Mouse (Mus musculus): ENCODE data around the gene Dnm1. TPM values are rescaled to one million over a fixed set of nuclear protein-coding genes. Genes with fewer than 3 reads are reported as not detected.

The Dnm1 gene
- polyA plus RNA-seq, 1 experiment from 2014 or later = 0.52 TPM

DNA sequence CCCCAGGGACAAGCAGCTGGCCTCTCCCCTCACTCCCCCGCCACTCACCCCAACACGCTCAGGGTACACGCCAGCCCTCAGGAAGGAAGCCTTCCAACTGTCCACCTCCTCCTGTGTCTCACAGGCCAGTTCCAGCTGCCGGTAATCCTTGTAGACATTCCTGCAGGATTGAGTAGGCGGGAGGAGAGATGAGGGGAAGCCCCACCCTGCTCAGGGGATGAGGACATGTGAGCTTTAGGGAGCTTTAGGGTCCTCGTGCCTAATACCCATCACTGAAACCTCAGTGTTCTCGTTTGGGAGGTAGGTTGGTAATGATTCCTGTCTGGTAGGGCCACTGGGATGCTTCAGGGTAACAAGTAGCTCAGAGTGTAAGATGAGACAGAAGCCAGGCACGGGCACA lies 37.4 kb downstream of the Dnm1 start:
- ATAC-seq (ENCODE audit: low read depth) = no peak
- H3K27ac ChIP-seq (ENCODE audit: low read length) = no peak overlapping the region
- WGBS (ENCODE audit: insufficient replicate concordance) = 42% methylated on average over 8 of the region's 8 CpGs
- no peak overlapping the region for H3K4me2 ChIP-seq (ENCODE audit: low read depth, low read length)
- peaks cover 13% of the 10 kb centered on the region for H3K4me1 ChIP-seq (ENCODE audit: control insufficient read depth, low read depth, low read length)
- no peak overlapping the region for H3K9ac ChIP-seq (ENCODE audit: low read depth, low read length)
- no peaks in the 10 kb centered on the region for H3K36me3 ChIP-seq (ENCODE audit: control insufficient read depth, insufficient read depth)
- peaks cover 55% of the 10 kb centered on the region for H3K27me3 ChIP-seq (ENCODE audit: control insufficient read depth, insufficient read depth, low read depth, low read length)
- no peak overlapping the region for H3K4me3 ChIP-seq (ENCODE audit: low read depth, low read length)
- no peaks in the 10 kb centered on the region for H3K9me3 ChIP-seq (replicated peaks; ENCODE audit: control insufficient read depth, low read length)

DNA sequence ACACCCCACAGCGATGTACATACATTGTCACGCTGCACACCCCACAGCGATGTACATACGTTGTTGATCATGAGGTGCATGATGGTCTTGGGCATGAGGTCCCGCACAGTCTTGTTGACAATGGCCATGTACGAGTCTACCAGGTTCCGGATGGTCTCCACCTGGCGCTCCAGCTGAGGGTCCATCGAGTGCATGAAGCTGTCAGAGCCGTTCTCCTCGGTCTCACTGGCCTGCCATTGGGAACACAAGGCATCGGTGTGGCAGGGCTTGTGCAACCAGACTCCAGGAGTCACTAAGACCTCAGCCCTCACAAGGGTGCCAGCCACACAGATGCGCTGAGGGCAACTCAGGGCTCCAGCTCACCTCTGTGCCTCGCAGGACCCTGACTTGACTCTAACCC lies 38.3 kb downstream of the Dnm1 start:
- Histone ChIP-seq H3K27ac (ENCODE audit: low read length) (no peak overlapping the region), H3K9ac (ENCODE audit: low read depth, low read length) (no peak overlapping the region), H3K36me3 (ENCODE audit: control insufficient read depth, insufficient read depth) (no peaks in the 10 kb centered on the region), H3K27me3 (ENCODE audit: control insufficient read depth, insufficient read depth, low read depth, low read length) (peaks cover 55% of the 10 kb centered on the region), H3K9me3 (replicated peaks; ENCODE audit: control insufficient read depth, low read length) (no peaks in the 10 kb centered on the region), H3K4me2 (ENCODE audit: low read depth, low read length) (no peak overlapping the region), H3K4me3 (ENCODE audit: low read depth, low read length) (no peak overlapping the region), H3K4me1 (ENCODE audit: control insufficient read depth, low read depth, low read length) (peaks cover 13% of the 10 kb centered on the region)
- whole genome bisulfite sequencing (ENCODE audit: insufficient replicate concordance) = 82% methylated on average over 14 of the region's 14 CpGs
- no peak for ATAC-seq (ENCODE audit: low read depth)

DNA sequence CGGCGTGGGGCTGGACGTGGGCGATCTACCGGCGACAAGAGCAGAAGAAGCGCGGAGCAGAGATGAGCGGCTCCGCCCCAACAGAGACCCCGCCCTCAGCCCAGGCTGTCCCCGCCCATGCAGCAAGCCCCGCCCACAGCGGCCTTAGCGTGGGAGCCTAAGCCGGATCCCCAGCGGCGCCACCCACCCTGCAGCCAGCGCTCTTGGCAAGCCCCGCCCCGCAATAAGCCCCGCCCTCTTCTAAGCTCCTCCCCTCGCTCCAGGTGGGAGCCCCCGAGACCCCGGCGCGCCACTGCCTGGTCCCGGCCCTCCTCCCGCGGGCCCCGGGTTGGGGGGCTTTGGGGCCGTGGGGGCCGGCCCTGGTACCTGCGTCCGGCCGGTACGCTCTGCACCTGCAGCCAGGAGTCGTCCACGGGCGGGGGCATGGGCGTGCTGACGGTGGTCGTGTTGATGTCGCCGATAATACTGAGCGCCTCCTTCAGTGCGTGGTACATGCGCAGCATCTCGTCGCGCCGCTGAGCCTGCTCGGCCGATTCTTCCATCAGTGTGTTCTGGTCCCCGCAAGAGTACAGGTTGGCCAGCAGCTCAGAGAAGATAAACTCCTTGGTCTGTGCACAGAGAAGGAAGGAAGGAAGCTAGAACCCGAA lies 40.7 kb downstream of the Dnm1 start:
- WGBS (ENCODE audit: insufficient replicate concordance) = 1% methylated on average over 56 of the region's 56 CpGs
- Histone ChIP-seq H3K36me3 (ENCODE audit: control insufficient read depth, insufficient read depth) (no peaks in the 10 kb centered on the region; the same call in 1 of the 2 replicates), H3K27ac (ENCODE audit: low read length) (no peak overlapping the region), H3K4me1 (ENCODE audit: control insufficient read depth, low read depth, low read length) (peaks cover 13% of the 10 kb centered on the region), H3K27me3 (ENCODE audit: control insufficient read depth, insufficient read depth, low read depth, low read length) (peaks cover 39% of the 10 kb centered on the region), H3K9me3 (replicated peaks; ENCODE audit: control insufficient read depth, low read length) (no peaks in the 10 kb centered on the region), H3K4me2 (ENCODE audit: low read depth, low read length) (peak overlapping the region; percentile 95), H3K4me3 (ENCODE audit: low read depth, low read length) (peak overlapping the region; percentile 60), H3K9ac (ENCODE audit: low read depth, low read length) (peak overlapping the region; percentile 49)
- ATAC-seq (ENCODE audit: low read depth) = peak; percentile 86

DNA sequence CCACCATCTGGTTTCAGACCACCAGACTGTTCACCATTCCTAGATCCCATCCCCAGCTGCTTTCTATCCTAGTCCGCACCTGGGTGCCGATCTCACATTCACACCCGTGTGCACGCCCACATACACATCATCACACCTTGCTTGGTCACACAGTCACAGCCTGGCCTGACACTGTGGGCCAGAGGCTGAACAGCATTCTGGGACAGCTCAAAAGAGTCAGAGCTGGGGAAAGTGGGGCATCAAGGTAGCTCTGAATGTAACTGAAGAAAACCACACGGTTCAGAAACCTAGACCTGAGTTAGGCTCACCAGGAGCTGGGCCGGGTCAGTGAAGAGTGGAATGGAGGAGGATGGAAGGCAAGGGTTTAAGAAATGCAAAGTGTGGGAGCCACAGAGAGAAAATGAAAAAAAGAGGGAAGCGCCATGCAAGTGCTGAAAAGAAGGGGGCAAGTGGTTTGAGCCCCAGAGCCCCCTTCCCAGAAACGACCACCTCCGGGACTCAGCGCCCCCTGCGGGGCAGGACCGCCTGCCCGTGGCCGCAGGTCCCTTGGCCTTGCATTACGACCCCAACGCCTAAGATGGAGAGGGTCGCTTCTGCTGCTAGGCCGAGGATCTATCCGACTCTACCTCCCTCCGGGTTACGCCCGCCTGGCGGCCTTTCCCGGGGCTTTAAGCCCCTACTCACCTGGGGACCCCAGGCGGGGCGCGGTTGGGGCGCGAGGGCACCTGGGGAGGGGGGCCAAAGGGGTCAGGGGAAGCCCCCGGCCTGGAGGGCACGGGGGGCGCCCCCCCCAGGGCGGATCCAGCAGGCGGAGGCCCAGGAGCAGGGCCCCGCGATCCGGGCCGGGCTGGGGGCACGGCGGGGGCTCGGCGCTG lies 41.5 kb downstream of the Dnm1 start:
- 10% methylated on average over 39 of the region's 42 CpGs for WGBS (ENCODE audit: insufficient replicate concordance)

DNA sequence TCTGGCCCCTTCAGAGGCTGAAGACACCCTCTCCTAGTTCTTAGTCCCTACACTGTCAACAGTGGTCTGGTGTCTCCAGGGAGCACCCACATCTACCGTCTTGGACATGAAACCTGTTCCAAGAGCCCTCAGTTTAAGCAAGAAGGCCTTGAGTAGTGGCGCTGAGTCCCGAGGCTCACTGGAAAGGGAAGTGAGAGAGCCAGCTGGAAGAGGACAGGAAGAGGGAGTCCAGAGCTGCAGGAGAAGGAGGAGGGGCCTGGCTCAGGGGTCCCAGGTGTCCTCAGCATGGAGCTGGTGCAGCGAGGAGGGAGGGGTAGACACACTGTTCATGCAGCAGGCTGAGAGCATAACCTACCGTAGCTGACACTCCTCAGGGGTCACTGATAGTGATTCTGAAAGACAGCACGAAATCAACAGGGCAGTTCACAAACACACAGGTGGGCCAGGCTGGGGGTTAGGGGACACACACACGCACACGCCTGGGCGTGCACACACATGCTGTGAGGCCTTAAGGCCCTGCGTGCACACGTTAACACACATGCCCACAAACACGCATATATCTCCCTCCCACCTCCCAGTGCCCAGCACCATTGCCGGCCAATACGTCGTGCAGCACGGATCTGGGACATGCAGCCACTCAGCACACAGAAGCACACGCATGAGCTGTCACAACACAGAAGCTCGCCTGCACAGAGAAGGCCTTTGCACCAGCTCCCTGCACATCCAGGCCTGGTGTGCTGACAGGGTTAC lies 42.9 kb downstream of the Dnm1 start:
- Histone ChIP-seq H3K9ac (ENCODE audit: low read depth, low read length) (no peak overlapping the region), H3K4me3 (ENCODE audit: low read depth, low read length) (no peak overlapping the region), H3K27ac (ENCODE audit: low read length) (no peak overlapping the region), H3K4me1 (ENCODE audit: control insufficient read depth, low read depth, low read length) (peaks cover 13% of the 10 kb centered on the region), H3K36me3 (ENCODE audit: control insufficient read depth, insufficient read depth) (peaks cover 11% of the 10 kb centered on the region), H3K9me3 (replicated peaks; ENCODE audit: control insufficient read depth, low read length) (no peaks in the 10 kb centered on the region), H3K27me3 (ENCODE audit: control insufficient read depth, insufficient read depth, low read depth, low read length) (peaks cover 24% of the 10 kb centered on the region), H3K4me2 (ENCODE audit: low read depth, low read length) (no peak overlapping the region)
- 74% methylated on average over 18 of the region's 18 CpGs for WGBS (ENCODE audit: insufficient replicate concordance)
- ATAC-seq (ENCODE audit: low read depth) = no peak

More for the DNA sequence above, 41.5 kb downstream of the Dnm1 start:
- Histone ChIP-seq H3K4me3 (ENCODE audit: low read depth, low read length) (peak overlapping the region; percentile 60), H3K27me3 (ENCODE audit: control insufficient read depth, insufficient read depth, low read depth, low read length) (peaks cover 33% of the 10 kb centered on the region), H3K27ac (ENCODE audit: low read length) (no peak overlapping the region), H3K4me2 (ENCODE audit: low read depth, low read length) (peak overlapping the region; percentile 95), H3K9ac (ENCODE audit: low read depth, low read length) (peak overlapping the region; percentile 49), H3K4me1 (ENCODE audit: control insufficient read depth, low read depth, low read length) (peaks cover 13% of the 10 kb centered on the region), H3K36me3 (ENCODE audit: control insufficient read depth, insufficient read depth) (peaks cover 3% of the 10 kb centered on the region; the same call in 1 of the 2 replicates), H3K9me3 (replicated peaks; ENCODE audit: control insufficient read depth, low read length) (no peaks in the 10 kb centered on the region)
- no peak for ATAC-seq (ENCODE audit: low read depth)

DNA sequence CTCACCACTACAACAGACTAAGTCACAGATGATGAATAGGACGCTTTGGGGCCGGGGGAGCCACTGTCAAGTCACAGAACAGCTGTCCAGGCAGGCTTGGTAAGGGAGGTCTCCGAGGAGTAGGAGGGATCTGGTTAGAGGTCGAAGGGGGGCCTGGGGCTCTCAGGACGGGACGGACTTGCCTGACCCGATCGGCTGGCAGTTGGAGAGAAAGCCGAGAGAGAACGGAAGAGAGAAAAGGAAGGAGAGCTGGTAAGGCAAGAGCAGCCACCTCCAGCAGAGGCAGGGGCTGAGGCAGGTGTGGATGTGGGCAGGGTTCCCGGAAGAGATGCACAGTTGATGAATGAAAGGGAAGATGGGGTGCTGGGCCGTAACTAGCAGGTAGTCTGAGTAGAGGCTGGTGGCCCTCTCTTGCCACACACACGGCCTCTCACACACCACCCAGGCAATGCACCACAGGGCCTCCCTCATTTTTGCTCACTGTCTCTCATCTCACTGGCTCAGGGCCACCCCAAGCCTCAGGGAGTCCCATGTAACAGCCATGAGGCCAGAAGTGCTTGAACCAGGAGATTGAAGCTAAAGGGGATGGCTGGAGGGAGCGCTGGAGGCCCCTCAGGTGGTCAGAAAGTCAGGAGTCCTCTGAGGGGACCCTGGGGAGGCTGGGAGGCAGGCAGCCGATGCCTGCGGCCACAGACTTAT lies 44.1 kb downstream of the Dnm1 start:
- Histone ChIP-seq H3K4me3 (ENCODE audit: low read depth, low read length) (no peak overlapping the region), H3K4me1 (ENCODE audit: control insufficient read depth, low read depth, low read length) (peaks cover 13% of the 10 kb centered on the region), H3K4me2 (ENCODE audit: low read depth, low read length) (no peak overlapping the region), H3K9me3 (replicated peaks; ENCODE audit: control insufficient read depth, low read length) (no peaks in the 10 kb centered on the region), H3K27me3 (ENCODE audit: control insufficient read depth, insufficient read depth, low read depth, low read length) (peaks cover 24% of the 10 kb centered on the region), H3K27ac (ENCODE audit: low read length) (no peak overlapping the region), H3K9ac (ENCODE audit: low read depth, low read length) (no peak overlapping the region), H3K36me3 (ENCODE audit: control insufficient read depth, insufficient read depth) (peaks cover 18% of the 10 kb centered on the region)
- 82% methylated on average over 16 of the region's 16 CpGs for WGBS (ENCODE audit: insufficient replicate concordance)
- ATAC-seq (ENCODE audit: low read depth) = no peak

DNA sequence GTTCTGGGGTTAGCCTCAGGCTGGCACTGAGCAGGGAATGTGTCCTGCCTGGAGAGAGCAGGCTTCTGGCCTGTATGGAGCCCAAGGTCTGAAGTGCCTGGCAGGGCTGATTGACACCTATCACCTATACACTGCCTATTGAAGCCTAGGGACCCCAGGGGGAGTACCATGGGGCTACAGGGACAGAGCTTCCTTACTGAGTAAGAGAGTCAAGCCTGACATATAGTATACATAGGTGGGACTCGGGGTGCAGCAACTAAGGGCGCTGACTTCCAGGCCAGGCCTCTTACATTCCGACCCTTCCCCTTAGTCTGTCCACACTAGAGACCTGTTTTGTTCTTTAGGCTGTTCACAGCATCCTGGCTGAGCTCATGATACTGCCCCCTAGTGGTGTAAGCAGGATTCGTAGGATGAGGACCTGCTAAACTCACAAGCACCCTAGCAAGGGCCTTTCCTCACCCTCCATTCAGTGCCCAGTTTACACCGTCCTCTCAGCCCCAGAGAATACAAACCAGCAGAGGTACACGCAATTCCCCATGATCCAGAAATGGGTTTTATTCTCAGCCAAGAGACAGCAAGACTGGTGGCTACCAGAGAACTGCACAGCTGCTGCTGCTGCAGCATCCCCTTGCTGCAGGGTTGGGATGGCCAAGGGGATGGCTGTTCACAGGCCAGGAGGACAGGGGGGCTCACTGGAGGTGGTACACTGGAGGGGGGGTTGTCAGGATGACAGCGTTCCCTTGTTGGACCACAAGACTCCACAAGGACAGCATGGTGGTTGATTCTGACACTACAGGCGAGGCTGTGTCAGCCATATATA lies 45.0 kb downstream of the Dnm1 start:
- H3K4me3 ChIP-seq (ENCODE audit: low read depth, low read length) = no peak overlapping the region
- peaks cover 21% of the 10 kb centered on the region for H3K27me3 ChIP-seq (ENCODE audit: control insufficient read depth, insufficient read depth, low read depth, low read length)
- H3K9me3 ChIP-seq (replicated peaks; ENCODE audit: control insufficient read depth, low read length) = no peaks in the 10 kb centered on the region
- H3K4me1 ChIP-seq (ENCODE audit: control insufficient read depth, low read depth, low read length) = peaks cover 13% of the 10 kb centered on the region
- H3K4me2 ChIP-seq (ENCODE audit: low read depth, low read length) = no peak overlapping the region
- peaks cover 25% of the 10 kb centered on the region for H3K36me3 ChIP-seq (ENCODE audit: control insufficient read depth, insufficient read depth)
- H3K27ac ChIP-seq (ENCODE audit: low read length) = no peak overlapping the region
- no peak for ATAC-seq (ENCODE audit: low read depth)
- no peak overlapping the region for H3K9ac ChIP-seq (ENCODE audit: low read depth, low read length)
- 46% methylated on average over 8 of the region's 8 CpGs for WGBS (ENCODE audit: insufficient replicate concordance)

DNA sequence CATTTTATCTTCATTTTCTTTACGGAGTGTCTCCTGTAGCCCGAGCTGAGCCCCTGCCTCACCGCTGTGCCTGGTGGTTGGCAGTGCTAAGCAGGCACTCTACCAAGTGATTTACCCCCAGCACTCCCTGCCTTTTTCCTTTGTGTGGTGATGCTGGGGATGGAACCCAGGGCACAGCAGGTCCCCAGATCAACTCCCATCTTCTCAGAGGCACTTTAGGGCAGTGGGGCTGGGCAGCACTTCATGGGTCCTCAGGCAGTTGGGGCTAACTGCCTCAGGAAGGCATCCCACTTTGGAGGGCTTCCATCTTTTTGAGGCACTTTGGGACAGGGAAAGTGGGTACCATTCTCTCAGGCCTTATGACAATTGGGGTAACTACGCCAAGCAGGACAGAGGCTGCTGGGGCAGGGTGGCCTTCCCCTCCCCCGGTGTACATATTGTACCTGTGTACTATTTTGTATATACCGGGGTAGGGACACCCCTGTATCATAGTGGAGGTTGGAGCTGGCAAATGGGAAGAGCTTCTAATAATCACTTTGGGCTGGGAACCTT lies 45.8 kb downstream of the Dnm1 start:
- no peak overlapping the region for H3K9ac ChIP-seq (ENCODE audit: low read depth, low read length)
- peaks cover 14% of the 10 kb centered on the region for H3K27me3 ChIP-seq (ENCODE audit: control insufficient read depth, insufficient read depth, low read depth, low read length)
- no peaks in the 10 kb centered on the region for H3K9me3 ChIP-seq (replicated peaks; ENCODE audit: control insufficient read depth, low read length)
- ATAC-seq (ENCODE audit: low read depth) = no peak
- H3K4me2 ChIP-seq (ENCODE audit: low read depth, low read length) = no peak overlapping the region
- H3K4me3 ChIP-seq (ENCODE audit: low read depth, low read length) = no peak overlapping the region
- peaks cover 10% of the 10 kb centered on the region for H3K4me1 ChIP-seq (ENCODE audit: control insufficient read depth, low read depth, low read length)
- peaks cover 25% of the 10 kb centered on the region for H3K36me3 ChIP-seq (ENCODE audit: control insufficient read depth, insufficient read depth)
- WGBS (ENCODE audit: insufficient replicate concordance) = 78% methylated on average over 6 of the region's 6 CpGs
- no peak overlapping the region for H3K27ac ChIP-seq (ENCODE audit: low read length)

Measured in liver, embryonic 16.5 days (tissue).